27 mouse cellular contexts compared by ENCODE assay signal in genomic region chrX:140813312-140814006, GRCm38 (mm10). TPM values are rescaled to one million over a fixed set of nuclear protein-coding genes. Genes with fewer than 3 reads are reported as not detected.
"Had no signal": no experiment of that assay in that cellular context is flagged by ENCODE, and none has a peak within 500 bp of the region (broad histone marks: within the 10 kb centered on the region; RNA-seq: fewer than 3 reads in every experiment).

Tex13b (minus strand) TSS chrX:140813433.

- H3K27ac ChIP-seq: liver, embryonic 13.5 days; liver, embryonic 15.5 days; lung, embryonic 15.5 days; macrophage; midbrain, embryonic 13.5 days; midbrain, embryonic 15.5 days; neural tube, embryonic 12.5 days had no signal

- H3K9me3 ChIP-seq: liver, embryonic 13.5 days; liver, embryonic 15.5 days; lung, embryonic 15.5 days; midbrain, embryonic 13.5 days; midbrain, embryonic 15.5 days; neural tube, embryonic 12.5 days had no signal

- H3K4me3 ChIP-seq: liver, embryonic 13.5 days; liver, embryonic 15.5 days; lung, embryonic 15.5 days; megakaryocyte, embryonic 14.5 days; midbrain, embryonic 13.5 days; midbrain, embryonic 15.5 days; neural tube, embryonic 12.5 days had no signal

- H3K4me2 ChIP-seq: liver, embryonic 13.5 days; liver, embryonic 15.5 days; lung, embryonic 15.5 days; midbrain, embryonic 11.5 days; midbrain, embryonic 13.5 days; midbrain, embryonic 15.5 days; neural tube, embryonic 12.5 days had no signal

- H3K36me3 ChIP-seq: liver, embryonic 13.5 days; liver, embryonic 15.5 days; lung, embryonic 15.5 days; midbrain, embryonic 13.5 days; midbrain, embryonic 15.5 days; neural tube, embryonic 12.5 days had no signal

- H3K9ac ChIP-seq: liver, embryonic 13.5 days; liver, embryonic 15.5 days; liver, postnatal 0 days; lung, embryonic 15.5 days; midbrain, embryonic 13.5 days; midbrain, embryonic 15.5 days; neural tube, embryonic 12.5 days had no signal

- ATAC-seq: liver, postnatal 0 days; lung, postnatal 0 days; midbrain, embryonic 13.5 days; midbrain, embryonic 15.5 days had no signal

- H3K4me1 ChIP-seq: liver, embryonic 13.5 days; liver, embryonic 15.5 days; lung, embryonic 15.5 days; megakaryocyte, embryonic 14.5 days; midbrain, embryonic 13.5 days; midbrain, embryonic 15.5 days; neural tube, embryonic 12.5 days had no signal

- DNase-seq: liver, embryonic 13.5 days; liver, postnatal 0 days; lung, adult 2 months; lung, postnatal 14 days; lung, postnatal 36 days; right cerebral cortex, postnatal 14 days; spleen, adult 18-20 months; thymus, adult 2 months; thymus, postnatal 25 days; thymus, postnatal 4 days had no signal

- H3K27me3 ChIP-seq: liver, embryonic 13.5 days; liver, embryonic 15.5 days; lung, embryonic 15.5 days had no signal

RNA-seq across cellular contexts. Expression of gene Tex13b, which starts in this region (rescaled TPM):
- total RNA-seq: megakaryocyte progenitor cell, adult 5-6 weeks; midbrain, postnatal 0 days; monocyte, adult 5-6 weeks; neutrophil, adult 5-6 weeks had no signal
- polyA plus RNA-seq: liver, embryonic 13.5 days; liver, embryonic 15.5 days; liver, postnatal 0 days; lung, adult 2 months; lung, embryonic 15.5 days; lung, postnatal 0 days; macrophage; midbrain, embryonic 11.5 days; midbrain, embryonic 13.5 days; midbrain, embryonic 15.5 days; midbrain, postnatal 0 days; neural tube, embryonic 12.5 days; neural tube, embryonic 14.5 days; small intestine, adult 2 months; stomach, embryonic 14.5 days; stomach, embryonic 16.5 days; thymus, adult 2 months had no signal
